Mouse (Mus musculus): ENCODE data around the gene Pde8a. TPM values are rescaled to one million over a fixed set of nuclear protein-coding genes. Genes with fewer than 3 reads are reported as not detected.
A peak's percentile ranks its signal among the peaks of the same experiment; 100 is the strongest.

Pde8a gene
- total and polyA plus RNA-seq, 2 experiments from 2014 or later, result 1.8 to 2.1 TPM

DNA sequence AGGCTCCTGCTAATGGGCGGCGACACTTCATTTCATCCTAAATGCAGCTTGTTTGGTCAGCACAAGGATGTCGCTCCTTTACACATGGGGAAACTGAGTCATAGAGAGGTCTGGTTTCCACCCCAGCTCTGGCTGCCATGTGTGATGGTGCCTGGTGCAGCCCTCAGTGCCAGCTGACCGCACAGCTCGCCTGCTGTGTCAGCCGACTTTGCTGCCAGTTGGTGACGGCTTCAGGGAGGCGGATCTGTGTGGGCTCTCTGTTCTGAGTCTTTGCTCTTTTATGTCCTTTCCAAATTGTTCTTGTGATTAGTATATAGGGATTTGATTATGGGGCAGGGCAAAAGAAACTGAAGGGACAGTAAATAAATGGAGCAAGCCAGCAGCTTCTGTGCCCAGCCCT, 94.3 kb downstream of the Pde8a start:
- DNase-seq (ENCODE audit: low spot score) (no peak), ATAC-seq (no peak)
- Histone ChIP-seq H3K36me3 (ENCODE audit: insufficient read depth, low read length) (no peaks in the 10 kb centered on the region), H3K9ac (replicated peaks; ENCODE audit: low read length) (no peak overlapping the region), H3K9me3 (ENCODE audit: low read length) (no peaks in the 10 kb centered on the region), H3K4me1 (ENCODE audit: insufficient read depth, low read length) (no peaks in the 10 kb centered on the region), H3K27me3 (ENCODE audit: insufficient read depth, low read length) (no peaks in the 10 kb centered on the region), H3K4me2 (ENCODE audit: low read depth, low read length) (no peak overlapping the region), H3K27ac (no peak overlapping the region), H3K4me3 (ENCODE audit: low read length) (no peak overlapping the region)
- no peak for TF ChIP-seq CTCF (IDR thresholded peaks at IDR 0.05; ENCODE audit: low read depth)
- WGBS, result 62% methylated on average over 8 of the region's 8 CpGs

DNA sequence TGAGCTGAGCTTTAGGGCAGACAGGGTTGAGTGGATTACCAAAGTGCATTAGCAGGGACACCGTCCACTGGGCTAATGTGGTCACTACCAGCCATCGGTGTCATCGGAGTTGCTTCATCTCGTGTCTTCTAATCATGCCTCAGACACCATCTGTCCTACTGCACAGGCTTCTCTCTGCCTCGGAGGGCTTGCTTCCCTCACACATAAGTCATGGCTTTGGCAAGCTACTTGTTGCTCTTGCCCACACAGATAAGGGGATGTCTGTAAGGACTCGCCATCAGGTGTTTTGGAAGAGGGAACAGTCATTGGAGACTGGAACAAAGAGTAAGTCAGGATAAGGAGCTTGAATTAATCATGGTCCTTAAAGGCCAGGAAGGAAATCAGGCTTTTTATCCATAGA, 95.9 kb downstream of the Pde8a start:
- Histone ChIP-seq H3K27ac (no peak overlapping the region), H3K4me3 (ENCODE audit: low read length) (no peak overlapping the region), H3K4me1 (ENCODE audit: insufficient read depth, low read length) (no peaks in the 10 kb centered on the region), H3K9ac (replicated peaks; ENCODE audit: low read length) (no peak overlapping the region), H3K4me2 (ENCODE audit: low read depth, low read length) (no peak overlapping the region), H3K9me3 (ENCODE audit: low read length) (no peaks in the 10 kb centered on the region), H3K27me3 (ENCODE audit: insufficient read depth, low read length) (no peaks in the 10 kb centered on the region), H3K36me3 (ENCODE audit: insufficient read depth, low read length) (no peaks in the 10 kb centered on the region)
- WGBS, result 88% methylated on average over 6 of the region's 6 CpGs
- no peak for TF ChIP-seq CTCF (IDR thresholded peaks at IDR 0.05; ENCODE audit: low read depth)
- no peak for DNase-seq (ENCODE audit: low spot score)
- ATAC-seq, result no peak

DNA sequence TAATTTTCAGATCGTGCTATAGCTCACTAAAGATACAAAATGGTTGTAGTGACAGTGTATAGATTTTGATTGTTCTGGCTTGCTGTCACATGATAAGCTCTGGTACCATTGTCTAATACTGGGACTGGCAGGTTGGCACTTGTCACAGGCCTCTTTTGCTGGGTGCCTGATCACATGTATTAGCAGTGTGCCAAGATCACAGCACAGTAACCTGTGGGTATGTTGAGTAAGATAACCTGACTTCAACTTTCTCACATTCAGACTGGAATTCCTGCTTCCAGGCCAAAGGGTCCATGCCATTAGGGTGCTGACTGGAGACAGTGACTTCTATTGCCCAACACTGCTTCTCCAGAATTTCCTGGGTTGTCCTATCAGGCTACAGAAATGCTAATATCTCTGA, 97.7 kb downstream of the Pde8a start:
- WGBS, result 97% methylated on average over 1 of the region's 1 CpGs
- Histone ChIP-seq H3K27me3 (ENCODE audit: insufficient read depth, low read length) (no peaks in the 10 kb centered on the region), H3K27ac (no peak overlapping the region), H3K4me1 (ENCODE audit: insufficient read depth, low read length) (no peaks in the 10 kb centered on the region), H3K36me3 (ENCODE audit: insufficient read depth, low read length) (no peaks in the 10 kb centered on the region), H3K9ac (replicated peaks; ENCODE audit: low read length) (no peak overlapping the region), H3K4me3 (ENCODE audit: low read length) (no peak overlapping the region), H3K9me3 (ENCODE audit: low read length) (no peaks in the 10 kb centered on the region), H3K4me2 (ENCODE audit: low read depth, low read length) (no peak overlapping the region)
- DNase-seq (ENCODE audit: low spot score) (no peak), ATAC-seq (no peak)
- no peak for TF ChIP-seq CTCF (IDR thresholded peaks at IDR 0.05; ENCODE audit: low read depth)

- Histone ChIP-seq H3K9ac (replicated peaks; ENCODE audit: low read length) (no peak overlapping the region), H3K4me1 (ENCODE audit: insufficient read depth, low read length) (no peaks in the 10 kb centered on the region), H3K27ac (no peak overlapping the region), H3K4me2 (ENCODE audit: low read depth, low read length) (no peak overlapping the region), H3K9me3 (ENCODE audit: low read length) (no peaks in the 10 kb centered on the region), H3K36me3 (ENCODE audit: insufficient read depth, low read length) (no peaks in the 10 kb centered on the region), H3K27me3 (ENCODE audit: insufficient read depth, low read length) (no peaks in the 10 kb centered on the region), H3K4me3 (ENCODE audit: low read length) (no peak overlapping the region)
- ATAC-seq (no peak), DNase-seq (ENCODE audit: low spot score) (no peak)
- TF ChIP-seq CTCF (IDR thresholded peaks at IDR 0.05; ENCODE audit: low read depth), result no peak
These were observed 98.2 kb downstream of the Pde8a start for GRCm38 (mm10) chr7:81311581-81311980.

DNA sequence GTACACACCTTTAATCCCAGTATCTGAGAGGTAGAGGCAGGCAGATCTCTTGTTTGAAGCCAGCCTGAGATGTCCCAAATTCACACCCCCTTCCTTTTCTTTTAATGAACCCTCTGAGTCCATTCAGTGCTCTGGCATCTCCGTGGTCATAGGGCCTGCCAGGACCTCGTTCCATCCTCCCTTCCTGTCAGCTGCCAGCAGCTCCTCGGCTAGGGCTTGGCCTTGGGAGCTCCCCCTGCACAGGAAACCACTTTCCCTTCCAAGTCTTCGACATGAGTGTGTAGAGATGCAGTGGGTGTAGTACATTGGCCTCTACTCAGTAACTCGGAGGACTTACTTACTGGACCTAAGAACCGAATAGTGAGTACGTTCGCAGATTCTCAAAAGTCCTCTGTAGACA, 102.2 kb downstream of the Pde8a start:
- Histone ChIP-seq H3K27me3 (ENCODE audit: insufficient read depth, low read length) (no peaks in the 10 kb centered on the region), H3K36me3 (ENCODE audit: insufficient read depth, low read length) (no peaks in the 10 kb centered on the region), H3K4me2 (ENCODE audit: low read depth, low read length) (no peak overlapping the region), H3K4me1 (ENCODE audit: insufficient read depth, low read length) (no peaks in the 10 kb centered on the region), H3K27ac (no peak overlapping the region), H3K9ac (replicated peaks; ENCODE audit: low read length) (no peak overlapping the region), H3K9me3 (ENCODE audit: low read length) (no peaks in the 10 kb centered on the region), H3K4me3 (ENCODE audit: low read length) (no peak overlapping the region)
- no peak for TF ChIP-seq CTCF (IDR thresholded peaks at IDR 0.05; ENCODE audit: low read depth)
- ATAC-seq (no peak), DNase-seq (ENCODE audit: low spot score) (no peak)
- WGBS, result 70% methylated on average over 8 of the region's 8 CpGs

- Histone ChIP-seq H3K9me3 (ENCODE audit: low read length) (no peaks in the 10 kb centered on the region), H3K4me1 (ENCODE audit: insufficient read depth, low read length) (no peaks in the 10 kb centered on the region), H3K9ac (replicated peaks; ENCODE audit: low read length) (no peak overlapping the region), H3K27me3 (ENCODE audit: insufficient read depth, low read length) (no peaks in the 10 kb centered on the region), H3K36me3 (ENCODE audit: insufficient read depth, low read length) (no peaks in the 10 kb centered on the region), H3K27ac (no peak overlapping the region), H3K4me3 (ENCODE audit: low read length) (no peak overlapping the region), H3K4me2 (ENCODE audit: low read depth, low read length) (no peak overlapping the region)
- TF ChIP-seq CTCF (IDR thresholded peaks at IDR 0.05; ENCODE audit: low read depth), result no peak
- 94% methylated on average over 6 of the region's 6 CpGs for WGBS
- no peak for ATAC-seq
- no peak for DNase-seq (ENCODE audit: low spot score)
These were observed 106.4 kb downstream of the Pde8a start for GRCm38 (mm10) chr7:81319749-81320148.

- ATAC-seq (0 out of 2 replicates have a peak, but pooled peaks have one; percentile 55), DNase-seq (ENCODE audit: low spot score) (peak; percentile 54)
- Histone ChIP-seq H3K9ac (replicated peaks; ENCODE audit: low read length) (no peak overlapping the region), H3K36me3 (ENCODE audit: insufficient read depth, low read length) (no peaks in the 10 kb centered on the region), H3K4me3 (ENCODE audit: low read length) (no peak overlapping the region), H3K4me2 (ENCODE audit: low read depth, low read length) (no peak overlapping the region), H3K27me3 (ENCODE audit: insufficient read depth, low read length) (no peaks in the 10 kb centered on the region), H3K27ac (no peak overlapping the region), H3K9me3 (ENCODE audit: low read length) (no peaks in the 10 kb centered on the region), H3K4me1 (ENCODE audit: insufficient read depth, low read length) (no peaks in the 10 kb centered on the region)
- TF ChIP-seq CTCF (IDR thresholded peaks at IDR 0.05; ENCODE audit: low read depth), result peak; percentile 60
- WGBS, result 78% methylated on average over 5 of the region's 5 CpGs
These were observed 108.4 kb downstream of the Pde8a start for GRCm38 (mm10) chr7:81321776-81322175.

Data from hindbrain, postnatal 0 days (tissue).